Mouse (Mus musculus): ENCODE data around the gene Coro1c.

DNA sequence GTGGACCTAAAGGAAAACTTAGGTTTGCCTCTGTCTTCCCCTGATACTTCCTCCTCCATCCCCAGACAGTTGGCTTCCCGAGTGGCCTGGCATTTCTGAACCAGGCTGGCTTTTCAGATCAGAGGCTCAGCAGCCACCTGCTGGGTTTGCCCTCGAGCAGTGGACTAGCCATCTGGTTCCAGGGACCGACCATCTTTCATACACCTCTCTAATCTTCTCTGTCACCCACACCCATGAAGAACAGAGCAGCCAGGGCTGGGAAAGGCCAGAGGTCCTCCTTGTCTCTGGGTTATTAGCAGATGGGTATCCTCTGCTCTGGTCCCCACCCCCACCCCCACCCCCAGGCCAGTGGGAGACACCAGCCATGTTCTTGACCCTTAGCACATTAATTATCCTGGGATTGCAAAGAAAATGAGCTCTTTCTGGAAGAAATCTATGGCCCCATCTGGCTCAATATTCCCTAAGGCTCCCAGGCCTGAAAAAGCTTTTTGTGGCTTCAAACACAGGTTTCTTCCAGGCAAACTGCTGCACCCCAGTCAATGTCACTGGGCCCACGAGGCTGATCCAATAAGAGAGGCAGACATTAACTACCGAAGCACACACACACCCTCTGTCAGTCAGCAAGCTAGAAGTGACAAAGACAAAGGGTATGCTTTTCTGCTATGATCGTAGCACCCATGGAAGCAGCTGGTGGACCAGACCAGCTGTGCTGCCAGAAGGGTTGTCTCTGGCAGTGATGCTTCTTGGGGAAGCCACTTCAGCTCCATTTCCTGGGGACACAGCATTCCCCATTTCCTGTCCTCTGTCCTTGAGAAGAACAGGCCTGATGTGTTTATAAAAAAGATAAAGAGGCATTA lies 13.0 kb upstream of the Coro1c start:
- TF ChIP-seq POLR2A (IDR thresholded peaks at IDR 0.05; ENCODE audit: extremely low read depth, insufficient read depth, low read length), result no peak
- TF ChIP-seq CTCF (IDR thresholded peaks at IDR 0.05; ENCODE audit: extremely low read depth, insufficient read depth, low read length), result no peak
